Mouse (Mus musculus) heart, adult 2 months (tissue): ENCODE measurements around the gene Gm28729. TPM values are rescaled to one million over a fixed set of nuclear protein-coding genes. Genes with fewer than 3 reads are reported as not detected.
A peak's percentile ranks its signal among the peaks of the same experiment; 100 is the strongest.

ENCODE experiments used
- DNase-seq, 2 experiments: peaks; one replicate each; pipeline ENCODE4 v3.0.0; 2021
- H3K27ac ChIP-seq: fragments of 200-600 bp; 2 replicates; pipeline ENCODE4 v1.8.1; 2022
- H3K27me3 ChIP-seq: fragments of 200-500 bp; 2 replicates; pipeline ENCODE4 v1.6.1; 2012; ENCODE audit warnings: mild to moderate bottlenecking, low read length, inconsistent platforms, mixed read lengths; ENCODE audit not compliant: control insufficient read depth, insufficient read depth
- H3K36me3 ChIP-seq: fragments of 200-500 bp; 2 replicates; pipeline ENCODE4 v1.6.1; 2012; ENCODE audit warnings: low read length, inconsistent platforms; ENCODE audit not compliant: control insufficient read depth, insufficient read depth
- H3K4me1 ChIP-seq: fragments of 200-500 bp; 2 replicates; pipeline ENCODE4 v1.6.1; 2011; ENCODE audit warnings: low read length; ENCODE audit not compliant: control insufficient read depth, insufficient read depth
- H3K4me3 ChIP-seq: fragments of 200-600 bp; 2 replicates; pipeline ENCODE4 v1.8.1; 2022
- H3K79me2 ChIP-seq: fragments of 200-500 bp; replicated peaks from 2 replicates; pipeline ENCODE4 v1.6.1; 2012; ENCODE audit warnings: mild to moderate bottlenecking, inconsistent platforms, low read length, moderate library complexity, mixed read lengths; ENCODE audit not compliant: control insufficient read depth, insufficient read depth
- H3K9ac ChIP-seq: fragments of 200-500 bp; 2 replicates; pipeline ENCODE4 v1.6.1; 2012; ENCODE audit warnings: low read depth, mild to moderate bottlenecking, control low read depth, inconsistent platforms, low read length, mixed read lengths
- CTCF ChIP-seq: fragments of 200-600 bp; IDR thresholded peaks from 2 replicates; pipeline ENCODE4 v1.8.1; 2022; ENCODE audit warnings: antibody characterized with exemption, mild to moderate bottlenecking, moderate library complexity
- EP300 ChIP-seq: fragments of 200-500 bp; IDR thresholded peaks from 2 replicates; pipeline ENCODE4 v1.6.1; 2011; ENCODE audit warnings: low read depth, low read length, control low read depth; ENCODE audit not compliant: insufficient read depth
- POLR2A ChIP-seq: fragments of 200-500 bp; IDR thresholded peaks from 2 replicates; pipeline ENCODE4 v1.6.1; 2011; ENCODE audit warnings: mild to moderate bottlenecking, low read depth, low read length, control low read depth; ENCODE audit not compliant: insufficient read depth
- WGBS: fragments of 180-500 bp; shearing (Covaris S2); methylation state at CpG from one replicate; pipeline ENCODE4 v1.1.7; 2018; 5-methylcytosine and 5-hydroxymethylcytosine counted together
- intact Hi-C: fragments of 180-260 bp; cut with DNase I; formaldehyde crosslinking; loops from one replicate; pipeline ENCODE4 v1.15.1; 2025
- polyA plus RNA-seq: library from polyadenylated mRNA; depleted of rRNA; stranded (reverse); fragments of >200 nt; gene quantifications from 2 replicates; pipeline ENCODE4 v1.2.3, GENCODE M21; 2012
- total RNA-seq, 2 experiments: library from RNA; stranded (reverse); gene quantifications; 2 replicates each; pipeline ENCODE4 v1.2.3; 2021

Gm28729 gene
- total and polyA plus RNA-seq, 3 experiments: not detected

DNA sequence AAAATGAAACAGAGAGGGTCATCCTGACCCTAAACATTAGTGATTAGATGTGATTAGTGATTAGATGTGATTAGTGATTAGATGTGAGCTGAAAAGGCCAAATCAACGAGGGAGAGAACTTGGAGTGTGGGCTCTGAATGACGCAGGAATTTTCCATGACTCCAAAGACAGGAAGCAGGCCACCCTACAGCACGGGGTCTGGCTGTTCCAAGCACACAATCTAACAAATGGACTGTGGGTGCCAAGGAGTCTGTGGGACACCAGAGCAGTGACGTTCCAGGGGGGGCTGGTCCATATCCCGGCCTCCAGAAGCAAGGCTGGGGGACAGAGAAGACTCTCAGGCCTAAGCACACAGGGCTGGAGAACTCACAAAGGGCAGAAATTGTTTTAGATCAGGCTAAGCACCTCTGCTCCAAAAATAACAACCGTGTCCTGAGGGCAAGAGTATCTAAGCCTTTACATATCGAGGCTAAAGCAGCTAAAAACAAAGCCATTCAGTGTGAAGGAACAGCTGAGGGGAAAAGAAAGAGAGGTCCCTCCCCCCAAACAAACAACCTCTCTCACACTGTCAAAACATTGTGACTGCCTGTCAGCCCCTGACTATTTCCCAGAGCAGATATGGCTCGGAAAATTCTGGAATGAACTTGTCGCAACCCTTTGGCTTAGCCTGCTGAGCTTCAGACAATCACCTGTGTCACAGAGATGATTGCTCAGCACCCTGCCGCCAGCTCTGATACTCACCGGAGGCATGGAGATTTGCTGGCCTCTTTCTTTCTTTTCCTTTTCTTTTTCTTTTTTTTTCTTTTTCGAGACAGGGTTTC, 74.0 kb downstream of the Gm28729 start:
- 27% methylated on average over 12 of the region's 12 CpGs for WGBS
- TF ChIP-seq EP300 (peak; percentile 58; the same call in 1 of the 2 replicates), POLR2A (no peak)
- no peaks in the 10 kb centered on the region for H3K27me3 ChIP-seq
- no peaks in the 10 kb centered on the region for H3K36me3 ChIP-seq
- no peaks in the 10 kb centered on the region for H3K79me2 ChIP-seq
- DNase-seq: peak in 1 of 2 experiments; percentile 22
- peak overlapping the region; percentile 43 for H3K27ac ChIP-seq
- intact Hi-C loops: no loop called here
- H3K9ac ChIP-seq: no peak overlapping the region
- no peaks in the 10 kb centered on the region; the same call in 1 of the 2 replicates for H3K4me1 ChIP-seq
- no peak overlapping the region for H3K4me3 ChIP-seq

- no peaks in the 10 kb centered on the region for H3K79me2 ChIP-seq
- H3K4me1 ChIP-seq: no peaks in the 10 kb centered on the region; the same call in 1 of the 2 replicates
- H3K27me3 ChIP-seq: no peaks in the 10 kb centered on the region
- H3K36me3 ChIP-seq: no peaks in the 10 kb centered on the region
- no peak overlapping the region for H3K27ac ChIP-seq
- H3K4me3 ChIP-seq: no peak overlapping the region
- intact Hi-C loops: no loop called here
- H3K9ac ChIP-seq: no peak overlapping the region
- DNase-seq: no peak
- WGBS: 86% methylated on average over 9 of the region's 9 CpGs
- TF ChIP-seq EP300: no peak
- TF ChIP-seq CTCF: no peak
- TF ChIP-seq POLR2A: no peak
Observed at GRCm38 (mm10) chr9:96449514-96449913, 75.5 kb downstream of the Gm28729 start.

- intact Hi-C loops: no loop called here
- H3K9ac ChIP-seq: no peak overlapping the region
- WGBS: 43% methylated on average over 4 of the region's 4 CpGs
- no peaks in the 10 kb centered on the region for H3K79me2 ChIP-seq
- no peaks in the 10 kb centered on the region for H3K36me3 ChIP-seq
- no peak for DNase-seq
- H3K4me1 ChIP-seq: no peaks in the 10 kb centered on the region
- TF ChIP-seq POLR2A: no peak
- TF ChIP-seq EP300: no peak
- no peak for TF ChIP-seq CTCF
- no peak overlapping the region for H3K4me3 ChIP-seq
- H3K27me3 ChIP-seq: no peaks in the 10 kb centered on the region
- H3K27ac ChIP-seq: no peak overlapping the region
Observed at GRCm38 (mm10) chr9:96445351-96445750, 79.7 kb downstream of the Gm28729 start.

- no peak for DNase-seq
- peaks cover 6% of the 10 kb centered on the region for H3K4me1 ChIP-seq
- intact Hi-C loops: no loop called here
- 31% methylated on average over 10 of the region's 10 CpGs for WGBS
- H3K27me3 ChIP-seq: no peaks in the 10 kb centered on the region
- H3K36me3 ChIP-seq: no peaks in the 10 kb centered on the region
- H3K79me2 ChIP-seq: no peaks in the 10 kb centered on the region
- no peak overlapping the region for H3K4me3 ChIP-seq
- no peak for TF ChIP-seq POLR2A
- TF ChIP-seq CTCF: no peak
- no peak for TF ChIP-seq EP300
- H3K27ac ChIP-seq: no peak overlapping the region
- no peak overlapping the region for H3K9ac ChIP-seq
Observed at GRCm38 (mm10) chr9:96442081-96442480, 83.0 kb downstream of the Gm28729 start.

- TF ChIP-seq CTCF: no peak
- DNase-seq: no peak
- H3K4me1 ChIP-seq: peaks cover 8% of the 10 kb centered on the region
- peak overlapping the region; percentile 74 for H3K9ac ChIP-seq
- WGBS: 10% methylated on average over 8 of the region's 8 CpGs
- peak overlapping the region; percentile 62 for H3K4me3 ChIP-seq
- intact Hi-C loops: loop anchor here (2.0 to 5.0 kb wide), 3 partner anchors 40 to 86 kb away; partner anchors contain the start of gene Rnf7
- H3K79me2 ChIP-seq: no peaks in the 10 kb centered on the region
- H3K27ac ChIP-seq: peak overlapping the region; percentile 81
- H3K36me3 ChIP-seq: no peaks in the 10 kb centered on the region
- no peaks in the 10 kb centered on the region for H3K27me3 ChIP-seq
Observed at GRCm38 (mm10) chr9:96438334-96438871, 86.7 kb downstream of the Gm28729 start.

DNA sequence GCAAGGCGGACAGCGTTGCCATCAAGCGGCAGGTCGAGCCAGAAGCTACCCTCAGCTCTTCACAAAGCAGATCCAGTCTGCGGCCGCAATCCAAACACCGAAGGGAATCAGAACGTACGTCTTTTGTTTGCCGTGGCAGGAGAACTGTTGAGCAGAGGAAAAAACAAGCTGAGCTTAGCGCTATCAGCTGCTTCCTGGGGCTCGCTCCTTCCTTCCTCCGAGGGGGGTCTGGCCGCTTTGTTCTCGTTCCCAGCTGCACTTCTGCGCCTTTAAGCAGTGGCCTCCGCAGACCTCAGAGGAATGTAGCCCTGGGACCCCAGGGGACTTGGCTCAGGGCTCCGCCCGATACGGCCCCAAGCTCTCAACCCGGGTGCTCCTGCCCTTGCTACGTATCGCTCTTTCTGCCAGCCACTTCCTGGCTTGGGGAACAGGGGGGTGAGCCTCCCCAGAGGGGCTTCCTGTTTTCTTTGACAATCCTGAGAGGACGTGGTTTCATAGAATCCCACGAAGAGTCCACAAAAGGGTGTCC, 87.2 kb downstream of the Gm28729 start:
- under 1% methylated on average over 25 of the region's 25 CpGs for WGBS
- Histone ChIP-seq H3K4me3 (peak overlapping the region; percentile 62), H3K27ac (peak overlapping the region; percentile 81)

More for the DNA sequence above, 87.2 kb downstream of the Gm28729 start:
- H3K4me1 ChIP-seq: peaks cover 8% of the 10 kb centered on the region
- TF ChIP-seq EP300: peak; percentile 56; the same call in 1 of the 2 replicates
- TF ChIP-seq POLR2A: peak; percentile 70
- 0 out of 2 replicates have a peak, but pooled peaks have one; percentile 30 for TF ChIP-seq CTCF
- no peaks in the 10 kb centered on the region for H3K79me2 ChIP-seq
- no peaks in the 10 kb centered on the region for H3K36me3 ChIP-seq
- peak overlapping the region; percentile 74 for H3K9ac ChIP-seq
- H3K27me3 ChIP-seq: no peaks in the 10 kb centered on the region
- intact Hi-C loops: loop anchor here (2.0 to 5.0 kb wide), 3 partner anchors 41 to 86 kb away; partner anchors contain the start of gene Rnf7
- DNase-seq: peak; percentile 80 to 83
